Mouse (Mus musculus) retina, embryonic 14.5 days (tissue): ENCODE results near the gene Bcas3.

Experiments
- DNase-seq: peaks from one replicate; pipeline ENCODE4 v3.0.0-alpha.2; 2015; ENCODE audit warnings: low spot score

The Bcas3 gene

GRCm38 (mm10) chr11:85529531-85530285 lies 176.7 kb downstream of the Bcas3 start:
- DNase-seq, result no peak

- no peak for DNase-seq
These were observed 188.0 kb downstream of the Bcas3 start for GRCm38 (mm10) chr11:85540989-85541388.

- no peak for DNase-seq
These were observed 190.3 kb downstream of the Bcas3 start for GRCm38 (mm10) chr11:85543311-85543710.

GRCm38 (mm10) chr11:85545602-85546001 lies 192.6 kb downstream of the Bcas3 start:
- DNase-seq, result no peak

GRCm38 (mm10) chr11:85547966-85548365 lies 195.0 kb downstream of the Bcas3 start:
- no peak for DNase-seq

- DNase-seq, result no peak
These were observed 196.7 kb downstream of the Bcas3 start for GRCm38 (mm10) chr11:85549651-85550050.

GRCm38 (mm10) chr11:85555066-85555465 lies 202.1 kb downstream of the Bcas3 start:
- no peak for DNase-seq

GRCm38 (mm10) chr11:85555721-85556120 lies 202.8 kb downstream of the Bcas3 start:
- DNase-seq, result no peak

- no peak for DNase-seq
These were observed 212.1 kb downstream of the Bcas3 start for GRCm38 (mm10) chr11:85565068-85565467.

- no peak for DNase-seq
These were observed 218.1 kb downstream of the Bcas3 start for GRCm38 (mm10) chr11:85571040-85571439.

- DNase-seq, result peak; percentile 13
These were observed 219.0 kb downstream of the Bcas3 start for GRCm38 (mm10) chr11:85571936-85572335.

- no peak for DNase-seq
These were observed 219.6 kb downstream of the Bcas3 start for GRCm38 (mm10) chr11:85572590-85572989.

GRCm38 (mm10) chr11:85574496-85574895 lies 221.5 kb downstream of the Bcas3 start:
- peak; percentile 43 for DNase-seq

- peak; percentile 26 for DNase-seq
These were observed 225.1 kb downstream of the Bcas3 start for GRCm38 (mm10) chr11:85577816-85578645.

- DNase-seq, result no peak
These were observed 231.1 kb downstream of the Bcas3 start for GRCm38 (mm10) chr11:85584086-85584485.

GRCm38 (mm10) chr11:85593636-85594035 lies 240.7 kb downstream of the Bcas3 start:
- DNase-seq, result peak; percentile 35

- no peak for DNase-seq
These were observed 246.3 kb downstream of the Bcas3 start for GRCm38 (mm10) chr11:85599251-85599650.

GRCm38 (mm10) chr11:85603546-85604322 lies 250.8 kb downstream of the Bcas3 start:
- DNase-seq, result no peak

- DNase-seq, result no peak
These were observed 256.5 kb downstream of the Bcas3 start for GRCm38 (mm10) chr11:85609303-85609940.

GRCm38 (mm10) chr11:85613035-85613434 lies 260.1 kb downstream of the Bcas3 start:
- DNase-seq, result no peak

- no peak for DNase-seq
These were observed 260.6 kb downstream of the Bcas3 start for GRCm38 (mm10) chr11:85613586-85613985.

GRCm38 (mm10) chr11:85614431-85614830 lies 261.5 kb downstream of the Bcas3 start:
- DNase-seq, result no peak
